Comparison of ENCODE assay signal across 8 mouse cellular contexts in the genomic region with DNA sequence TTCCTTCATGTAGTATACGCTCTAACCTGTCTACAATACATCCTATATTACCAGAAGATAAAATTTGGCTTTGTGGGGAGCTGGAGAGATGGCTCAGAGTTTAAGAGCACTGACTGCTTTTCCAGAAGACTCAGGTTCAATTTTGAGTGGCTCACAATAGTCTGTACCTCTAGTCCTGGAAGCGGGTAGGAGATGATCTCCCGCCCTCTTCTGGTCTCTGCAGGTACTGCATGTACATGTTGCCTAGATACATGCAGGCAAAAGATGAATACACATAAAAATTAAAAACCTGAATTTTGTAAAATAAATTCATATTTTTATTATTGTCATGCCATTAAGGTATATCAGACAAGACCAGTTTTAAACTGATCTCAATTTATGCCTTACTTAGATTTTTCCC. TPM values are rescaled to one million over a fixed set of nuclear protein-coding genes. Genes with fewer than 3 reads are reported as not detected.
DNase-seq lines count a peak whose midpoint lies in the region; ATAC-seq and TF ChIP-seq lines count a peak whose summit lies in the region.

No protein-coding gene starts in this region.

- H3K4me2 ChIP-seq in CH12.LX (ENCODE audit: insufficient read depth, low read depth, poor library complexity, severe bottlenecking): no peak overlapping the region

- no peaks in the 10 kb centered on the region for H3K79me2 ChIP-seq in CH12.LX (replicated peaks; ENCODE audit: control insufficient read depth, extremely low read depth, insufficient read depth, poor library complexity, severe bottlenecking)

- no peaks in the 10 kb centered on the region for H3K27me3 ChIP-seq in CH12.LX (replicated peaks)

- no peak overlapping the region for H3K9ac ChIP-seq in CH12.LX (ENCODE audit: insufficient read depth, low read depth)

- H3K4me1 ChIP-seq in CH12.LX (ENCODE audit: control insufficient read depth in 1 of 2, insufficient read depth in 2 of 2): 0 out of 4 replicates have a peak, but pooled peaks cover 0 to 2% of the 10 kb centered on the region in 2 experiments

- no peak for TF ChIP-seq POLR2A in CH12.LX (IDR thresholded peaks at IDR 0.05; ENCODE audit: low read depth, low read length)

- in situ Hi-C loops in CH12.LX (cut with MboI; ENCODE audit: low pct_ligation_motif_present, low pct_unique_long_range_greater_than_20kb, low sequenced_read_pairs): loop anchor here (5.0 kb wide), 1 partner anchor 239 kb away; no protein-coding TSS in a partner anchor

- no peak for TF ChIP-seq EP300 in CH12.LX (IDR thresholded peaks at IDR 0.05; ENCODE audit: low read length)

- H3K9me3 ChIP-seq in CH12.LX (replicated peaks; ENCODE audit: low read length): no peaks in the 10 kb centered on the region

- dilution Hi-C loops in CH12.LX (cut with MboI; ENCODE audit: extremely low pct_ligation_motif_present, extremely low pct_unique_long_range_greater_than_20kb, low sequenced_read_pairs): no loop called here

- no peak overlapping the region for H3K27ac ChIP-seq in CH12.LX (ENCODE audit: insufficient read depth, low read depth)

- no peak overlapping the region for H3K4me3 ChIP-seq in CH12.LX (replicated peaks in 1 of 3; ENCODE audit: low read depth in 2 of 3, low read length in 2 of 3, poor library complexity in 1 of 3)

- peak; percentile 29 to 67; a peak in 2 of 4 replicates for TF ChIP-seq CTCF in CH12.LX (conservative IDR thresholded peaks at IDR 0.05 in 1 of 2, IDR thresholded peaks at IDR 0.05 in 1 of 2; ENCODE audit: low read depth in 2 of 2, low read length in 2 of 2)

- DNase-seq in 416B (ENCODE audit: low read depth) (peak; percentile 51), CH12.LX (ENCODE audit: extremely low read depth) (peak; percentile 51)
- DNase-seq in c-Kit-positive CD71-positive TER-119-positive erythroid progenitor cells, embryonic 14.5 days (ENCODE audit: low spot score): peak; percentile 47
- peak; percentile 23 to 66 for DNase-seq in frontal cortex, postnatal 10 days (ENCODE audit: low spot score in 2 of 2)
- DNase-seq in layer of hippocampus, adult 18-20 months (ENCODE audit: low spot score in 2 of 2): peak; percentile 39 to 89
- peak; percentile 66 for DNase-seq in lung, postnatal 14 days
- DNase-seq in right cerebral cortex, postnatal 4 days: peak; percentile 80

- peaks cover 2 to 30% of the 10 kb centered on the region in 2 experiments for H3K36me3 ChIP-seq in CH12.LX (replicated peaks in 1 of 2; ENCODE audit: control insufficient read depth in 1 of 2, insufficient read depth in 1 of 2, low read length in 1 of 2)

- TF ChIP-seq RAD21 in CH12.LX (IDR thresholded peaks at IDR 0.05; ENCODE audit: low read depth, low read length): peak; percentile 51

- ATAC-seq in granulocyte monocyte progenitor cell, adult 5-6 weeks (replicated peaks; ENCODE audit: poor library complexity, severe bottlenecking): no peak

TF ChIP-seq in CH12.LX, 34 proteins besides CTCF, POLR2A, EP300 and RAD21:
- TF ChIP-seq NRF1 (IDR thresholded peaks at IDR 0.05; ENCODE audit: low read depth, low read length) (no peak), SMC3 (IDR thresholded peaks at IDR 0.05; ENCODE audit: low read depth, low read length) (peak; percentile 49), ZC3H11A (IDR thresholded peaks at IDR 0.05; ENCODE audit: low read depth, low read length) (no peak), ZNF384 (IDR thresholded peaks at IDR 0.05; ENCODE audit: low read depth, low read length) (no peak), TCF12 (IDR thresholded peaks at IDR 0.05; ENCODE audit: low read depth, low read length) (no peak)

RNA-seq across cellular contexts. Expression of a gene that starts 28.4 kb away (rescaled TPM):
- total RNA-seq in CH12.LX (2012; rRNA removed) (12.9 and 13.0 TPM in 2 replicates), CH12.LX (2014; rRNA removed) (11.2 and 12.1 TPM in 2 replicates)
- 13.9 and 15.4 TPM in 2 replicates for polyA plus RNA-seq in CH12.LX (2012; ENCODE audit: insufficient read length, low read depth)
- 10 to 100 TPM; 19.6 to 22.1 TPM for total RNA-seq in layer of hippocampus, adult 18-20 months (2021)
- total RNA-seq in granulocyte monocyte progenitor cell, adult 5-6 weeks (2014; fragmentation: Nextera tagmentation): 11.3 and 15.9 TPM in 2 replicates
- total RNA-seq in granulocyte monocyte progenitor cell, adult 5-6 weeks (2017): 16.0 and 17.5 TPM in 2 replicates
